ENCODE assay signal across 20 mouse cellular contexts in genomic region chr6:48423336-48423735, GRCm38 (mm10). TPM values are rescaled to one million over a fixed set of nuclear protein-coding genes. Genes with fewer than 3 reads are reported as not detected.
A peak's percentile ranks its signal among the peaks of the same experiment; 100 is the strongest.
DNase-seq lines count a peak whose midpoint lies in the region; ATAC-seq and TF ChIP-seq lines count a peak whose summit lies in the region.
"Had no signal": no experiment of that assay in that cellular context is flagged by ENCODE, and none has a peak within 500 bp of the region (broad histone marks: within the 10 kb centered on the region; RNA-seq: fewer than 3 reads in every experiment).

No protein-coding gene starts in this region.

- no peak for DNase-seq in cerebellum, postnatal 4 days (ENCODE audit: low spot score in 2 of 2)
- DNase-seq in cerebellum, adult 18-20 months: peak; percentile 73 to 82
- peak; percentile 91 for DNase-seq in cerebellum, adult 9-11 months
- DNase-seq in cerebellum, postnatal 36 days: peak; percentile 69 to 73
- no peak for DNase-seq in lung, adult 2 months
- DNase-seq in gastrocnemius, adult 2 months: no peak
- DNase-seq: B cell, adult 2 months; forebrain, postnatal 0 days; gastrocnemius, postnatal 25 days; heart, postnatal 36 days; kidney, adult 11 months had no signal

- ATAC-seq in cerebellum, adult (ENCODE audit: insufficient number of reproducible peaks, low FRiP score, low TSS enrichment): peak; percentile 85
- ATAC-seq in hindbrain, embryonic 13.5 days (ENCODE audit: low FRiP score): no peak
- ATAC-seq: CD4-positive, CD25-positive, alpha-beta regulatory T cell, adult 4 months; forebrain, embryonic 13.5 days; forebrain, postnatal 0 days; hindbrain, postnatal 0 days had no signal

- WGBS in hindbrain, embryonic 13.5 days: 68% methylated on average over 3 of the region's 3 CpGs
- WGBS in lung, adult 2 months: 78% methylated on average over 3 of the region's 3 CpGs

- H3K27ac ChIP-seq in hindbrain, embryonic 13.5 days: no peak overlapping the region
- H3K27ac ChIP-seq in gastrocnemius, adult 2 months: no peak overlapping the region; the same call in 1 of the 2 replicates
- H3K27ac ChIP-seq: embryonic facial prominence, embryonic 10.5 days; forebrain, embryonic 13.5 days; hindbrain, postnatal 0 days had no signal

- no peaks in the 10 kb centered on the region for H3K9me3 ChIP-seq in hindbrain, embryonic 13.5 days
- H3K9me3 ChIP-seq: embryonic facial prominence, embryonic 10.5 days; forebrain, embryonic 13.5 days; heart, embryonic 12.5 days had no signal

- peaks cover 7% of the 10 kb centered on the region for H3K36me3 ChIP-seq in hindbrain, embryonic 13.5 days

- H3K27me3 ChIP-seq in hindbrain, embryonic 13.5 days: no peaks in the 10 kb centered on the region
- H3K27me3 ChIP-seq: forebrain, embryonic 13.5 days; heart, embryonic 12.5 days had no signal

- no peak overlapping the region for H3K4me2 ChIP-seq in hindbrain, embryonic 13.5 days
- H3K4me2 ChIP-seq: forebrain, embryonic 13.5 days; heart, embryonic 12.5 days had no signal

- no peak for TF ChIP-seq CTCF in lung, adult 2 months (IDR thresholded peaks at IDR 0.05; ENCODE audit: insufficient read depth, low read length)
- no peak for TF ChIP-seq CTCF in gastrocnemius, adult 2 months (IDR thresholded peaks at IDR 0.05)

- H3K9ac ChIP-seq in hindbrain, embryonic 13.5 days: no peak overlapping the region
- H3K9ac ChIP-seq: forebrain, embryonic 13.5 days; forebrain, postnatal 0 days; heart, embryonic 12.5 days had no signal

- intact Hi-C loops in gastrocnemius, adult 2 months (cut with DNase I): no loop called here

- H3K4me1 ChIP-seq in hindbrain, embryonic 13.5 days (replicated peaks): peaks cover 8% of the 10 kb centered on the region; the same call in 1 of the 2 replicates
- H3K4me1 ChIP-seq in lung, adult 2 months (ENCODE audit: control insufficient read depth, insufficient read depth, low read length): no peaks in the 10 kb centered on the region; the same call in 1 of the 2 replicates

- no peak for TF ChIP-seq POLR2A in lung, adult 2 months (IDR thresholded peaks at IDR 0.05; ENCODE audit: borderline replicate concordance, extremely low read depth, low read depth, low read length)

- no peak overlapping the region for H3K4me3 ChIP-seq in hindbrain, embryonic 13.5 days
- H3K4me3 ChIP-seq in lung, adult 2 months (replicated peaks; ENCODE audit: extremely low read depth, low read depth, low read length): no peak overlapping the region
- no peak overlapping the region for H3K4me3 ChIP-seq in gastrocnemius, adult 2 months
- H3K4me3 ChIP-seq: embryonic facial prominence, embryonic 10.5 days; forebrain, embryonic 13.5 days; heart, embryonic 12.5 days had no signal

RNA-seq across cellular contexts. Expression of gene Zfp467, which starts 22.3 kb away (rescaled TPM):
- 22.0 and 22.5 TPM in 2 replicates for polyA plus RNA-seq in hindbrain, embryonic 13.5 days (2015; fragmentation: Nextera tagmentation; extraction: Ambion mirVana)
- polyA plus RNA-seq in lung, adult 2 months (2012; rRNA removed): 42.1 and 51.4 TPM in 2 replicates
- total RNA-seq in gastrocnemius, adult 2 months (2021): 10 to 100 TPM; 45.4 to 52.3 TPM

RNA-seq across cellular contexts. Expression of gene Sspo, which starts 24.7 kb away (rescaled TPM):
- polyA plus RNA-seq in hindbrain, embryonic 13.5 days (2015; fragmentation: Nextera tagmentation; extraction: Ambion mirVana): 0.14 and 0.25 TPM in 2 replicates
- polyA plus RNA-seq in lung, adult 2 months (2012; rRNA removed): 3.2 and 3.4 TPM in 2 replicates
- under 1 TPM; 0.50 to 0.69 TPM for total RNA-seq in gastrocnemius, adult 2 months (2021)
- total RNA-seq: granulocyte monocyte progenitor cell, adult 5-6 weeks; MEL had no signal

RNA-seq across cellular contexts. Expression of gene Krba1, which starts 27.9 kb away (rescaled TPM):
- polyA plus RNA-seq in hindbrain, embryonic 13.5 days (2015; fragmentation: Nextera tagmentation; extraction: Ambion mirVana): 25.4 and 28.3 TPM in 2 replicates
- 15.5 and 20.8 TPM in 2 replicates for polyA plus RNA-seq in lung, adult 2 months (2012; rRNA removed)
- 10 to 100 TPM; 18.7 to 21.0 TPM for total RNA-seq in gastrocnemius, adult 2 months (2021)

Comparison
In these comparisons a context has a peak if more than half of its experiments do, and no peak if none do; other contexts are left out.
1. DNase-seq: peak in cerebellum, adult 18-20 months (2 of 2), cerebellum, adult 9-11 months (single experiment) and cerebellum, postnatal 36 days (2 of 2); none in cerebellum, postnatal 4 days (0 of 2), lung, adult 2 months (single experiment) and gastrocnemius, adult 2 months (single experiment).